Mouse (Mus musculus) mature B cell (primary cell): Measurements from ENCODE around the gene 2410131K14Rik.

ENCODE experiments used
- in situ Hi-C: fragments of 300-500 bp; cut with MboI; formaldehyde crosslinking; loops from 2 replicates; pipeline ENCODE4 v1.14.3; 2019

Gene 2410131K14Rik

GRCm38 (mm10) chr5:118311251-118311650 is 66.2 kb downstream of the 2410131K14Rik start:
- in situ Hi-C loops = no loop called here

GRCm38 (mm10) chr5:118313766-118314165 is 68.7 kb downstream of the 2410131K14Rik start:
- in situ Hi-C loops = no loop called here
